Mouse (Mus musculus): ENCODE measurements around the gene Mtor. TPM values are rescaled to one million over a fixed set of nuclear protein-coding genes. Genes with fewer than 3 reads are reported as not detected.

The Mtor gene
- total and polyA plus RNA-seq, 3 experiments: 10.5 to 28.6 (median 24.3) TPM

DNA sequence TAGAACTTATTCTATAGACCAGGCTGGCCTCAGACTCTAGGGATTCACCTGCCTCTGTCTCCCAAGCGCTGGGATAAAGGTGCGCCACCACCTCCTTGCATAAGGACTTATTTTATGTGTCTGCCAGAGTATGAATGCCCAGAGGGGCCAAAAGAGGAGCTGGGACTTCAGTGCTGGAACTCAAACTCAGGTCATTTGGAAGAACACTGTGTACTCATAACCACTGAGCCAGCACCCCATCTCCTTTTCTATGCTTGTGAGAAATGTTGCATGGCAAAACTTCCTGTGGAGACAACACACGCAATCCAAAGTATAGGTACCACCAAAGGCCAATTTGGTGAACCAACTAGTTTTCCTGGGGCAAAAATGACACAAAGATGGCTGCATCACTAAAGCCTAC is 148.3 kb downstream of the Mtor start:
- TF ChIP-seq MEF2A (IDR thresholded peaks at IDR 0.05; ENCODE audit: borderline replicate concordance, low read depth, low read length): no peak
- TF ChIP-seq SMC3 (IDR thresholded peaks at IDR 0.05; ENCODE audit: low read depth, low read length): no peak
- TF ChIP-seq ZMIZ1 (IDR thresholded peaks at IDR 0.05; ENCODE audit: low read depth, low read length): no peak
- no peak for TF ChIP-seq CTCF (conservative IDR thresholded peaks at IDR 0.05 in 1 of 2, IDR thresholded peaks at IDR 0.05 in 1 of 2; ENCODE audit: low read depth in 2 of 2, low read length in 2 of 2)
- TF ChIP-seq JUND (conservative IDR thresholded peaks at IDR 0.05; ENCODE audit: low read depth, low read length): no peak
- TF ChIP-seq EP300 (IDR thresholded peaks at IDR 0.05; ENCODE audit: low read length): no peak
- TF ChIP-seq NELFE (IDR thresholded peaks at IDR 0.05; ENCODE audit: low read depth, low read length): no peak
- TF ChIP-seq PAX5 (IDR thresholded peaks at IDR 0.05; ENCODE audit: low read length): no peak
- TF ChIP-seq RCOR1 (conservative IDR thresholded peaks at IDR 0.05; ENCODE audit: low read depth, low read length): no peak
- no peak overlapping the region for H3K9ac ChIP-seq (ENCODE audit: insufficient read depth, low read depth)
- H3K79me2 ChIP-seq (replicated peaks; ENCODE audit: control insufficient read depth, extremely low read depth, insufficient read depth, poor library complexity, severe bottlenecking): peaks cover 23% of the 10 kb centered on the region
- H3K4me2 ChIP-seq (ENCODE audit: insufficient read depth, low read depth, poor library complexity, severe bottlenecking): no peak overlapping the region
- no peak overlapping the region for H3K27ac ChIP-seq (ENCODE audit: insufficient read depth, low read depth)
- H3K4me1 ChIP-seq (ENCODE audit: control insufficient read depth in 1 of 2, insufficient read depth in 2 of 2): peaks cover 15 to 37% of the 10 kb centered on the region in 2 experiments
- H3K36me3 ChIP-seq (replicated peaks in 1 of 2; ENCODE audit: control insufficient read depth in 1 of 2, insufficient read depth in 1 of 2, low read length in 1 of 2): peaks cover 53 to 81% of the 10 kb centered on the region in 2 experiments
- in situ Hi-C loops (cut with MboI; ENCODE audit: low pct_ligation_motif_present, low pct_unique_long_range_greater_than_20kb, low sequenced_read_pairs): no loop called here
- H3K4me3 ChIP-seq (replicated peaks in 1 of 3; ENCODE audit: low read depth in 2 of 3, low read length in 2 of 3, poor library complexity in 1 of 3): no peak overlapping the region
- peaks cover 40% of the 10 kb centered on the region for H3K9me3 ChIP-seq (replicated peaks; ENCODE audit: low read length)
- dilution Hi-C loops (cut with MboI; ENCODE audit: extremely low pct_ligation_motif_present, extremely low pct_unique_long_range_greater_than_20kb, low sequenced_read_pairs): no loop called here
- H3K27me3 ChIP-seq (replicated peaks): no peaks in the 10 kb centered on the region
- DNase-seq (ENCODE audit: extremely low read depth): no peak

DNA sequence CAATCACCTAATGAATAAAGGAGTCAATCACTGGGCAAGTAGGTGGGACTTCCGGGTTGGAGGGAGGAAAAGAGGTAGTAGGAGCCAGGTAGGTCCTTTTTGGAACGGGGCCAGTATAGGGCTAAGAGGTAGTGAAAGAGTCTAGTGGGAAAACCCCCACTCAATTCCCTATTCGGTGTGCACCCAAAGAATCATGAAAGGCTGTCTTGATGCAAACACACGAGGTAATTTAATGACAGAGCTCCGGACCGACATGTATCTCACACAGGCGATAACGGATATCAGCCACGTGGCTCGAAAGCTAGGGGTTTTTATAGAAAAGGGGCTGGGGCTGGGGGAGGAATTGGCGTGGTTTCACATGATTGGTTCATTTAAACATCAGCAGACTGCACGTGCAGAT is 150.4 kb downstream of the Mtor start:
- DNase-seq (ENCODE audit: extremely low read depth): no peak
- H3K4me3 ChIP-seq (replicated peaks in 1 of 3; ENCODE audit: low read depth in 2 of 3, low read length in 2 of 3, poor library complexity in 1 of 3): no peak overlapping the region
- peaks cover 40% of the 10 kb centered on the region for H3K9me3 ChIP-seq (replicated peaks; ENCODE audit: low read length)
- H3K9ac ChIP-seq (ENCODE audit: insufficient read depth, low read depth): no peak overlapping the region
- peaks cover 3% of the 10 kb centered on the region for H3K79me2 ChIP-seq (replicated peaks; ENCODE audit: control insufficient read depth, extremely low read depth, insufficient read depth, poor library complexity, severe bottlenecking)
- in situ Hi-C loops (cut with MboI; ENCODE audit: low pct_ligation_motif_present, low pct_unique_long_range_greater_than_20kb, low sequenced_read_pairs) (no loop called here), dilution Hi-C loops (cut with MboI; ENCODE audit: extremely low pct_ligation_motif_present, extremely low pct_unique_long_range_greater_than_20kb, low sequenced_read_pairs) (no loop called here)
- no peak overlapping the region for H3K4me2 ChIP-seq (ENCODE audit: insufficient read depth, low read depth, poor library complexity, severe bottlenecking)
- H3K27me3 ChIP-seq (replicated peaks): no peaks in the 10 kb centered on the region
- H3K36me3 ChIP-seq (replicated peaks in 1 of 2; ENCODE audit: control insufficient read depth in 1 of 2, insufficient read depth in 1 of 2, low read length in 1 of 2): peaks cover 46 to 71% of the 10 kb centered on the region in 2 experiments
- no peak overlapping the region for H3K27ac ChIP-seq (ENCODE audit: insufficient read depth, low read depth)
- TF ChIP-seq ETS1 (conservative IDR thresholded peaks at IDR 0.05; ENCODE audit: low read depth, low read length) (no peak), POLR2A (IDR thresholded peaks at IDR 0.05; ENCODE audit: low read depth, low read length) (0 out of 2 replicates have a peak, but pooled peaks have one; percentile 10), IRF4 (IDR thresholded peaks at IDR 0.05; ENCODE audit: low read depth, low read length) (peak; percentile 25; the same call in 1 of the 2 replicates), EP300 (IDR thresholded peaks at IDR 0.05; ENCODE audit: low read length) (peak; percentile 14; the same call in 1 of the 2 replicates), RAD21 (IDR thresholded peaks at IDR 0.05; ENCODE audit: low read depth, low read length) (no peak), CTCF (conservative IDR thresholded peaks at IDR 0.05 in 1 of 2, IDR thresholded peaks at IDR 0.05 in 1 of 2; ENCODE audit: low read depth in 2 of 2, low read length in 2 of 2) (no peak)
- H3K4me1 ChIP-seq (ENCODE audit: control insufficient read depth in 1 of 2, insufficient read depth in 2 of 2): peaks cover 6 to 33% of the 10 kb centered on the region in 2 experiments; a peak in 3 of 4 replicates

DNA sequence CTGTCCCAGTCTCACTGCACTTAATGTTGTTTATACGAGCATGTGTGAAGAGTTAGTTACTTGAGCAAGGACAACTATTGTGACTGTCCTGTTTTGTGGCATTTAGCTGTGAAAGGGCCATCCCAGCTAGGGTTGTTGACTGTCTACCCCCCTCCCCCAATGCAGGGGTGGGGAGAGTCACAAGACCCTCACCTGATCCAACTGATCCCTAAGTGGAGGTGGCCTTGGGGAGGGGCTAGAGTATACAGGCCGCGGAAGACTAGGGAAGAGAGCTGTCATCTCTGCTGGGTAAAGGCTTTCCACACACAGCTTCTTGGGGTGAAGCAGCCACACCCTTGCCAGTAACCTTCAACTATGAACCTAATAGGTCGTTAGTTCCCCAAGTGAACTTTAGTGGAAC is 151.9 kb downstream of the Mtor start:
- Histone ChIP-seq H3K4me1 (ENCODE audit: control insufficient read depth in 1 of 2, insufficient read depth in 2 of 2) (peaks cover 4 to 27% of the 10 kb centered on the region in 2 experiments; a peak in 3 of 4 replicates), H3K36me3 (replicated peaks in 1 of 2; ENCODE audit: control insufficient read depth in 1 of 2, insufficient read depth in 1 of 2, low read length in 1 of 2) (peaks cover 31 to 56% of the 10 kb centered on the region in 2 experiments), H3K27me3 (replicated peaks) (no peaks in the 10 kb centered on the region), H3K27ac (ENCODE audit: insufficient read depth, low read depth) (no peak overlapping the region), H3K79me2 (replicated peaks; ENCODE audit: control insufficient read depth, extremely low read depth, insufficient read depth, poor library complexity, severe bottlenecking) (no peaks in the 10 kb centered on the region), H3K9ac (ENCODE audit: insufficient read depth, low read depth) (no peak overlapping the region), H3K9me3 (replicated peaks; ENCODE audit: low read length) (peaks cover 30% of the 10 kb centered on the region), H3K4me3 (replicated peaks in 1 of 3; ENCODE audit: low read depth in 2 of 3, low read length in 2 of 3, poor library complexity in 1 of 3) (no peak overlapping the region), H3K4me2 (ENCODE audit: insufficient read depth, low read depth, poor library complexity, severe bottlenecking) (no peak overlapping the region)
- dilution Hi-C loops (cut with MboI; ENCODE audit: extremely low pct_ligation_motif_present, extremely low pct_unique_long_range_greater_than_20kb, low sequenced_read_pairs): no loop called here
- TF ChIP-seq JUND (conservative IDR thresholded peaks at IDR 0.05; ENCODE audit: low read depth, low read length) (no peak), CHD1 (IDR thresholded peaks at IDR 0.05; ENCODE audit: low read depth, low read length) (no peak), IRF4 (IDR thresholded peaks at IDR 0.05; ENCODE audit: low read depth, low read length) (no peak)
- in situ Hi-C loops (cut with MboI; ENCODE audit: low pct_ligation_motif_present, low pct_unique_long_range_greater_than_20kb, low sequenced_read_pairs): loop anchor here (25.0 kb wide), 1 partner anchor 438 kb away; the partner anchor contains the start of genes Fbxo2, Fbxo44 and Fbxo6
- DNase-seq (ENCODE audit: extremely low read depth): no peak

Data from CH12.LX (cell line).